Mouse (Mus musculus) midbrain, postnatal 0 days (tissue): ENCODE data around the gene Tmem156. TPM values are rescaled to one million over a fixed set of nuclear protein-coding genes. Genes with fewer than 3 reads are reported as not detected.

ENCODE experiments used
- ATAC-seq: fragments of 200-750 bp; cut with Nextera tagmentation; 2 replicates; pipeline ENCODE4 v1.8.0; 2017; ENCODE audit warnings: moderate number of reproducible peaks, mild to moderate bottlenecking, moderate TSS enrichment, moderate library complexity; ENCODE audit not compliant: low FRiP score
- DNase-seq: peaks from one replicate; pipeline ENCODE4 v3.0.0-alpha.2; 2015; ENCODE audit warnings: low spot score
- H3K27ac ChIP-seq: fragments of 300-500 bp; sonication (generic); 2 replicates; pipeline ENCODE4 v1.5.1; 2014; ENCODE audit warnings: low read depth, mild to moderate bottlenecking, low read length, mixed read lengths
- H3K27me3 ChIP-seq: fragments of 300-500 bp; sonication (generic); 2 replicates; pipeline ENCODE4 v1.6.1; 2014; ENCODE audit warnings: low read length, control low read depth, mixed read lengths; ENCODE audit not compliant: insufficient read depth
- H3K36me3 ChIP-seq: fragments of 300-500 bp; sonication (generic); 2 replicates; pipeline ENCODE4 v1.6.1; 2014; ENCODE audit warnings: low read length, control low read depth, mixed read lengths; ENCODE audit not compliant: insufficient read depth
- H3K4me1 ChIP-seq: fragments of 300-500 bp; sonication (generic); 2 replicates; pipeline ENCODE4 v1.6.1; 2014; ENCODE audit warnings: mild to moderate bottlenecking, control low read depth, antibody characterized with exemption, low read length, mixed read lengths; ENCODE audit not compliant: insufficient read depth
- H3K4me2 ChIP-seq: fragments of 300-500 bp; sonication (generic); 2 replicates; pipeline ENCODE4 v1.6.1; 2014; ENCODE audit warnings: low read depth, mild to moderate bottlenecking, low read length, mixed read lengths; ENCODE audit not compliant: poor library complexity, severe bottlenecking
- H3K4me3 ChIP-seq: fragments of 300-500 bp; sonication (generic); 2 replicates; pipeline ENCODE4 v1.5.1; 2014; ENCODE audit warnings: low read depth, mild to moderate bottlenecking, low read length, moderate library complexity
- H3K9ac ChIP-seq: fragments of 300-500 bp; sonication (generic); replicated peaks from 2 replicates; pipeline ENCODE4 v1.6.1; 2014; ENCODE audit warnings: mild to moderate bottlenecking, low read length, moderate library complexity, mixed read lengths; ENCODE audit not compliant: poor library complexity, severe bottlenecking
- H3K9me3 ChIP-seq: fragments of 300-500 bp; sonication (generic); 2 replicates; pipeline ENCODE4 v1.6.1; 2016; ENCODE audit warnings: low read length, control low read depth
- CTCF ChIP-seq: IDR thresholded peaks from 2 replicates; pipeline ENCODE4 v1.5.1; 2016; ENCODE audit warnings: antibody characterized with exemption, mild to moderate bottlenecking
- WGBS: fragments of 180-500 bp; shearing (Covaris S2); extraction: QIAGEN DNeasy Blood & Tissue Kit; methylation state at CpG from one replicate; pipeline ENCODE4 v1.1.7; 2014; 5-methylcytosine and 5-hydroxymethylcytosine counted together
- polyA plus RNA-seq: library from polyadenylated mRNA; unstranded; fragments of >200 nt; fragmentation: Nextera tagmentation; extraction: Ambion mirVana; gene quantifications from 2 replicates; pipeline ENCODE4 v1.2.1, GENCODE M21; 2015
- total RNA-seq: library from RNA; depleted of rRNA; stranded (reverse); fragments of >200 nt; gene quantifications from 2 replicates; pipeline ENCODE4 v1.2.3, GENCODE M21; 2014

The Tmem156 gene
- total and polyA plus RNA-seq, 2 experiments from 2014 or later, result 0.23 TPM; not detected in 1

GRCm38 (mm10) chr5:65107773-65108432 lies 16.0 kb upstream of the Tmem156 start:
- no peaks in the 10 kb centered on the region for H3K27me3 ChIP-seq
- ATAC-seq (no peak), DNase-seq (no peak)
- no peak for TF ChIP-seq CTCF
- H3K9me3 ChIP-seq, result no peaks in the 10 kb centered on the region
- H3K4me1 ChIP-seq, result no peaks in the 10 kb centered on the region
- H3K9ac ChIP-seq, result peak overlapping the region; percentile 76
- 3% methylated on average over 23 of the region's 42 CpGs for WGBS
- H3K4me3 ChIP-seq, result peak overlapping the region; percentile 84
- no peaks in the 10 kb centered on the region for H3K36me3 ChIP-seq
- H3K27ac ChIP-seq, result peak overlapping the region; percentile 72
- peak overlapping the region; percentile 93 for H3K4me2 ChIP-seq

GRCm38 (mm10) chr5:65106876-65107772 lies 15.2 kb upstream of the Tmem156 start, which contains the start of gene Klhl5:
Klhl5 (plus strand) TSS chr5:65107539.
- H3K27me3 ChIP-seq, result no peaks in the 10 kb centered on the region
- peak within 1 kb of the TSS; percentile 93 for H3K4me2 ChIP-seq
- no peaks in the 10 kb centered on the region for H3K36me3 ChIP-seq
- ATAC-seq (peak; percentile 88), DNase-seq (peak; percentile 77)
- H3K27ac ChIP-seq, result peak within 1 kb of the TSS; percentile 72
- H3K9me3 ChIP-seq, result no peaks in the 10 kb centered on the region
- H3K4me1 ChIP-seq, result peaks cover 5% of the 10 kb centered on the region; the same call in 1 of the 2 replicates
- peak within 1 kb of the TSS; percentile 84 for H3K4me3 ChIP-seq
- peak within 1 kb of the TSS; percentile 76 for H3K9ac ChIP-seq
- TF ChIP-seq CTCF, result peak; percentile 2; the same call in 1 of the 2 replicates
- 6% methylated on average over 32 of the region's 56 CpGs for WGBS

- TF ChIP-seq CTCF, result no peak
- H3K4me1 ChIP-seq, result peaks cover 8% of the 10 kb centered on the region; the same call in 1 of the 2 replicates
- H3K27me3 ChIP-seq, result no peaks in the 10 kb centered on the region
- WGBS, result 54% methylated on average over 10 of the region's 10 CpGs
- H3K27ac ChIP-seq, result 0 out of 2 replicates have a peak overlapping the region, but pooled peaks have one; percentile 38
- DNase-seq (no peak), ATAC-seq (no peak)
- H3K9me3 ChIP-seq, result no peaks in the 10 kb centered on the region
- no peaks in the 10 kb centered on the region for H3K36me3 ChIP-seq
- peak overlapping the region; percentile 19; the same call in 1 of the 2 replicates for H3K9ac ChIP-seq
- H3K4me2 ChIP-seq, result no peak overlapping the region
- H3K4me3 ChIP-seq, result no peak overlapping the region
These were observed 10.7 kb upstream of the Tmem156 start for GRCm38 (mm10) chr5:65102641-65103042.

- no peak overlapping the region for H3K4me2 ChIP-seq
- H3K9ac ChIP-seq, result 0 out of 2 replicates have a peak overlapping the region, but pooled peaks have one; percentile 19
- no peaks in the 10 kb centered on the region for H3K36me3 ChIP-seq
- no peaks in the 10 kb centered on the region for H3K27me3 ChIP-seq
- peaks cover 8% of the 10 kb centered on the region; the same call in 1 of the 2 replicates for H3K4me1 ChIP-seq
- WGBS, result 52% methylated on average over 3 of the region's 3 CpGs
- H3K9me3 ChIP-seq, result no peaks in the 10 kb centered on the region
- H3K27ac ChIP-seq, result 0 out of 2 replicates have a peak overlapping the region, but pooled peaks have one; percentile 26
- no peak for TF ChIP-seq CTCF
- ATAC-seq, result peak; percentile 17; the same call in 1 of the 2 replicates
- DNase-seq, result no peak
- no peak overlapping the region for H3K4me3 ChIP-seq
These were observed 10.2 kb upstream of the Tmem156 start for GRCm38 (mm10) chr5:65102026-65102640.

- H3K4me1 ChIP-seq, result peaks cover 8% of the 10 kb centered on the region; the same call in 1 of the 2 replicates
- no peaks in the 10 kb centered on the region for H3K9me3 ChIP-seq
- 0 out of 2 replicates have a peak overlapping the region, but pooled peaks have one; percentile 26 for H3K27ac ChIP-seq
- no peak for TF ChIP-seq CTCF
- WGBS, result 85% methylated on average over 6 of the region's 6 CpGs
- H3K4me3 ChIP-seq, result no peak overlapping the region
- no peaks in the 10 kb centered on the region for H3K36me3 ChIP-seq
- no peak overlapping the region for H3K9ac ChIP-seq
- no peak overlapping the region for H3K4me2 ChIP-seq
- ATAC-seq, result no peak
- H3K27me3 ChIP-seq, result no peaks in the 10 kb centered on the region
- DNase-seq, result no peak
These were observed 9.7 kb upstream of the Tmem156 start for GRCm38 (mm10) chr5:65101621-65102020.
